Mouse (Mus musculus) left cerebral cortex, postnatal 14 days (tissue): Measurements from ENCODE around the gene Zfp592. TPM values are rescaled to one million over a fixed set of nuclear protein-coding genes. Genes with fewer than 3 reads are reported as not detected.
A peak's percentile ranks its signal among the peaks of the same experiment; 100 is the strongest.

Source experiments
- DNase-seq, 2 experiments: peaks; one replicate each; pipeline ENCODE4 v3.0.0; 2021 to 2022; ENCODE audit warnings: low spot score in 2 of 2, mixed read lengths in 1 of 2
- intact Hi-C: fragments of 180-260 bp; cut with DNase I; formaldehyde crosslinking; loops from one replicate; pipeline ENCODE4 v1.15.1; 2025
- total RNA-seq, 2 experiments: library from RNA; stranded (reverse); gene quantifications; 2 replicates each; pipeline ENCODE4 v1.2.3; 2021

The Zfp592 gene
- total RNA-seq, 2 experiments from 2014 or later = 20.7 to 24.0 TPM

DNA sequence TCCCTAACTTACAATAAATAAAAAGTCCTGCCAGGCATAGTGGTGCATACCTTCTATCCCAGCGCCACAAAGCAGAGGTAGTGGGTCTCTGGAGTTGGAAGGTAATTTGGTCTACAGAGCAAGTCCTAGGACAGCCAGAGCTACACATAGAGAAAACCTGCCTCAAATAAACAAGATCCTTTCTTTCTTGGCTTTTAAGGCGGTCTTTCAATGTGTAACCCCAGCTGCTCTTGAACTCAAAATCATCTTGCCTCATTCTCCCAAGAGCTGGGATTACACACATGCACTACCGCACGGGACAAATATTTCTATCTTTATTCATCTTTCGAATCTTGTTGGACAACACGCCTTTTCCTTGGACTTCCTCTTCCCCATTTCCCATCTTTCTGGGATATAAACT lies 1.4 kb upstream of the Zfp592 start:
- no peak for DNase-seq
- intact Hi-C loops = no loop called here

DNA sequence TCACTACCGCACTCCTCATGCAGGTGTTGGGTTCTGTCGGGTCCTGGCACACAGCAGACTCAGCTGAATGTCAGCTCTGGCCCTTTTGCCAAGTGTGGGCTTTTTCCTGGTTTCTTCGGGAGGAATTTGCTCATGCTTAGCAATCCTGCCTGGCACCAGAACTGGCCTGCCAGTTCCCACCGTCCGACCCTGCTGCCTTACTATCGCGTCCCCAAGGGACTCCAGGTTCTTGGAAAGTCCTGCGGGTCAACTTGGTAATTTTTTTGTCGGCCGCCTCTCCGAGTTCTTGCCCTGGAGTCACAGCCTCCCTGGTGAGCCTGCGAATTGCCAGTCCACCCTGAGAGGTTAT lies 876 bp upstream of the Zfp592 start:
- DNase-seq = peak; percentile 11 to 15
- intact Hi-C loops = no loop called here

DNA sequence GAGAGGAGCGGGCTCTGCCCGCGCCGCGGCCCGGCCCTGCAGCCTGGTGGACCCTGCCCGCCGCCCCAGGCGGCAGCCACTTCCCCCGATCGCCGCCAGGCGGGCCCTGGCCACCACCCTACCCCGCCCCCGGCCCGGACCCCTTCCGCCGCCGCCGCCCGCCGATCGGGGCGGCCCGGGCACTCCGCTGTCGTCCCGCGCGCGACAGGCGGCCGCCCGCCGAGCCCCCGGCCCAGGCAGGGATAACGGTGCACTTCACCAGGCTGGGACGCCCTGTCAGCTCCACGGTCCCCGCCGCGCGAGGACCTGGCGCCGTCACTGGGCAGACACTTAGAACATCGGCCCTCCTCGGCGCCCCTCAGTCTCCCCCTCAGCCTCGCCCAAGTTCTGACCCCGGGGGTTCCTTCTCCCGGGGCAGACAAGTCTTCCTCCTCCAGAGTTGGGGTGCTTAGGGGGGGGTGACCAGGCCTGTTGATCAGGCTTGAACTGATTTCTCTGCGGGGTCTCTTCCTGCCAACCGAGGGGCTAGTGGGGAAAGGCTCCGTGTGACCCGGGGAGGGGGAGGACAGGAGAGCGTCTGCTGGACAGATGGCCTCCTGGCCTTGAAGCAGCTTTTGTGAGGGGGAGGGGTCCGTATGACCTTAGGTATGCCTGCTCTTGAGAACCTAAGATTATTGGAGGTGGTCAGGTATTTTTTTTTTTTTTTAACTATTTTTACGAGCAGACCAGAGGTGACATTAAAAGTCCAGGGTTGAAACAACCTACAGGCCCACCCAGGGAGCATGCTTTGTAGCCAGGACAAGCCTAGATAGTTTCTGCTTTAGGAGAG lies 567 bp downstream of the Zfp592 start:
- intact Hi-C loops = no loop called here
- DNase-seq = peak; percentile 19 to 33

DNA sequence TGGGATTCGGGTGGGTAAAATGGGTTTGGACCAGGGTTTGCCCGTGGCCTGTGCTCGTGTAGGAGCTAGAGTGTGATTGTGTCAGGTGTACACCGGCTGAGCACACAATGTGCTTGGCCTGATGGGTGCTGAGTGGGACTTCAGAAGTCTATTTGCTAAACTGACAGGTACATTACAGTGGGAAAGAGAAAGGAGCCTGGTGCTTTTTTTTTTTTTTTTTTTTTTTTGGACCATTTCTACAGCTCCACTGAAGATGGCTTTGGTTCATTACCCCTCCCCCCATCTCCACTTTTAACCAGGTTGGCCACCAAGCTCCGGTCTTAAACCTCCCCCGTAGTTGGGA lies 1.2 kb downstream of the Zfp592 start:
- no peak for DNase-seq
- intact Hi-C loops = no loop called here

DNA sequence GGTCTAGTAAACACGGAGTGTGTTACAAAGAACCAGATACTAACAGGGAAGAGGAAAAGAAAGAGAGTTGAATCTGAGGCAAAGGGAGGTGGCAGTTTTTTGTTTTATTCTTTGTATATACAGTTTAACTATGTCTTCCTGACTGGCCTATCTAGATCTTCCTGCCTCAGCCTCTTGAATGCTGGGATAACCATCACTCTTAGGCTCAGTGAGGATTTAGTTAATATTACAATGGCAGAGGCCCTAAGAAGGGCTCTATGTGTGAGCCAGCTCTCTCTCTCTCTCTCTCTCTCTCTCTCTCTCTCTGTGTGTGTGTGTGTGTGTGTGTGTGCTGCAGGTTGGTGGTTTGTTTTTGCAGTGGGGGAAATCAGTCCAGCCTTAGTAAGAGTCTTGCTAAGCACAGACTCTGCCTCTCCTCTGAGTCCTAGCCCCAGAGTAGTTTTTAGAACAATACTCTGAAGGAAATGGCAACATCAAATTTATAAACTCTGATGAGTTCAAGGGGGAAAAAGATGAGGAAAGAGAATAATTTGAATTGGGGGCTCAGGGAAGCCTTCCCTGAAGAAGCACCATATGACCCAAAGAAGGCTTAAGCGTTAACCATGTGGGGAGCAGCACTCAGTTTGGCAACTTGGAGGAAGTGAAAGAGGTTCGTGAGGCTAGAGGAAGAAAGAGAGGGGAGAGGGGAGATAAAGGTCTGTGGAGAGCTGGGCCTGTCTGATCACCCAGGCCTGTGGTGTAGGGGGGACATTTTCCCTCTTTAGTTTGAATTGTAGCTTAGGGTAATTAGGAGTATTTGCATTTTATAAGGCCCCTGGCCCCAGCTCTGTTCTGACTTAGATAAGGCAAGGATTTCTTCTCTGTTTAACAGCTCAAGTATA lies 2.0 kb downstream of the Zfp592 start:
- intact Hi-C loops = no loop called here
- no peak for DNase-seq

DNA sequence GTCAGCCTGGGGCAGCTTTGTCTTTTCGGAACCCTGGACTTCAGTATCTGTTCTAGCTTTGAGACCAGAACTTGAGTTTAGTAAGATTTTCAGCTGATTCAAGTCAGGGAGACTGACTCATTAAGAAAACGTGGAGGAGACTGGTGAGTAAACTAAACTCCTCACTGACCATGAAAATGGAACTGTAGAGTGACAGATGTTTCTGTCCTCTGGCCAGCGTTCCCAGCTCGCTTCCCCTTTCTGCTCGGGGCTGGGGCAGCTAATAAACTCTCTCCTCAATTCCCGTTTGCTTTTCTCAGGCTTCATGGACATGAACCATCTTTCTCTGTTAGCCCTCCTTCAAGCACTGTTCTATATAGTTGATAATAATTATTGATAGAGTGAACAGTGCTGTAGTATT lies 4.3 kb downstream of the Zfp592 start:
- intact Hi-C loops = no loop called here
- no peak for DNase-seq

DNA sequence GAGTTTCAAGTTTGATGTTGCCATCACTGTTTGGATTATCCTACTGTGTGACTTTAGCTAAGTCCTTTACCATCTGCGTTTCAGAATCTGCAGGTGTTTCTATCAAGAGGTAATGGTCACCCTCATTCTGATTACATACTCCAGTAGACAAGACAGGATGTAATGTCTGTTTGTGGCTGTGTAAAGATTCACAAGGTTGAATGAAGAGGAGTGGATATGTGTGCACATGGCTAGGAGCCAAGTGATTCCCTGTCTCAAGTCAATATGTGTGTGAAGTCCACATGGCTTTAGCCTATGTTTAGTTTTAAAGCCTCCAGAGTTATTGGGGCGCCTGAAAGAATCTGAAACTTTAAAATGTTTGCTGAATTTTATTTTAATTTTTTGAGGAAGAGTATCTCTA lies 6.1 kb downstream of the Zfp592 start:
- DNase-seq = no peak
- intact Hi-C loops = no loop called here

DNA sequence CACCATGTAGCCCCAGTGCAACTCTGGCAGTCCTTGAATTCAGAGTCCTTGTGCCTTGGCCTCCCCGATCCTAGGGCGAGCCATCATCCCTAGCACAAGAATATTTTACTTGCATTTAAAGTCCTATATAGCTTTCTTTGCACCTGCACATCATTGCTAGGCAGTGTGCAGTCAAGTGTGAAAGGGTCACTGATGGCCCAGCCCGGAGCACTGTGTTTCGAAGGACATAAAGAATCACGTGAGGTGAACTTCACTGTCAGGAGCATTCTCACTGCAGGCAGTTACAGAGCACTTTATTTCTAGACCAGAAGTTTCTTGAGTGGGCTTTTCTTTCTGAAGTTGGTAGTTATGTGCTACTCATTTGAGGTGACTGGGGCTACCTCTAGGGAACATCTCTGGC lies 8.4 kb downstream of the Zfp592 start:
- DNase-seq = no peak
- intact Hi-C loops = no loop called here

DNA sequence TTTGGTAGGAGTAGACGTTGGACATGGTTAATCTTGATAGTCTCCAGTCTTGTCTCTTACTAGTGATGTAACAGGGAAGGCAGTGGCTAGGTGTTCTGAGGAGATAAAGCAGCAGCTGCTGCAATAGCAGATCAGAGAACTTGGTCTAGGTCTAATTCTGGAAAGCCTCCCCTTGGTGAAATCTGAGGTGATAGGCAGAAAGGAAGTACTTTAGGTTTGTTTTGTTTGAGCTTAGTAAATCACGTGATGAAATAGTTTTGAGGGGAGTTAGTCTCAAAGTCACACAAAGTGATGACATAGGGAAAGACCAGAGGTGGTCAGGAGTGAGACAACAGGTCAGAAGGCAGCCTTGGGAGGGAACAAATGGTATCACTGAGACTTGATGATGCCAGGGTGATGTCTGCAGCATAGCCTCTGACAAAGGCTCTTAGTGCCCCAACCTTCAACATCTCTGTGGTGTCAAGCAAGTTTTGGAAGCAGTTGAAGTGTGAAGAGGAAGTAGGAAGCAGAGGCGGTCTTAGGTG lies 11.1 kb downstream of the Zfp592 start:
- DNase-seq = no peak
- intact Hi-C loops = no loop called here

DNA sequence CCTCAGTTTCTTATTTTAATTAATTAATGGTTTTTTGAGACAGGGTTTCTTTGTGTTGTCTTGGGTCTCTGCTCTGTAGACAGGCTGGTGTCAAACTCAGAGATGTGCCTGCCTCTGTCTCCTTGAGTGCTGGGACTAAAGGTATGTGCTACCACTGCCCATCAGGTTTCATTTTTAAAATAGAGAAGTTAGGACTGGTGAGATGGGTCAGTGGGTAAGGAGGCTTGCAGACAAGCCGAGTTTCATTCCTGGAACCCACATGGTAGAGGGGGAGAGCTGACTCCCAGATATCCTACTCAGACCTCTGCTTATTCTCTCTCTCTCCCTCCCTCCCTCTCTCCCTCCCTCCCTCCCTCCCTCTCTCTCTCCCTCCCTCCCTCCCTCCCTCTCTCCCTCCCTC lies 12.5 kb downstream of the Zfp592 start:
- DNase-seq = no peak
- intact Hi-C loops = no loop called here

DNA sequence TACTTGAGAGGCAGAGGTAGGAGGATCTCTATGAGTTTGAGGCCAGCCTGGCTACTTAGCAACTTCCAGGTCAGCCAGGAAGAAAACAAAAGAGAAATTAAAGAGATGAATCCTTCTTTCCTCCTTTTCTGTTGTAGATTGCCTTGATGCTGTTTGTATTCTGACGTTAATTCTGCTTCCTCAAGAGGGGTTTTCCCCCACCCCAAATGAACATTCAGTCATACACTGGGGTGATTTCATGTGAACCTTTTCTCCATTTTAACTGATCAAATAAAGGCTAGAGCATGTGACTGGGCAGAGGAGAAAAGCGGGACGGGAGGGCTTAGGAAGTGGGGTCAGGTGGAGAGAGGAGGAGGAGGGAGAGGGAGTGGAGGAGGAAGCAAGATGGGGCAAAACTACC lies 14.8 kb downstream of the Zfp592 start:
- DNase-seq = no peak
- intact Hi-C loops = no loop called here

DNA sequence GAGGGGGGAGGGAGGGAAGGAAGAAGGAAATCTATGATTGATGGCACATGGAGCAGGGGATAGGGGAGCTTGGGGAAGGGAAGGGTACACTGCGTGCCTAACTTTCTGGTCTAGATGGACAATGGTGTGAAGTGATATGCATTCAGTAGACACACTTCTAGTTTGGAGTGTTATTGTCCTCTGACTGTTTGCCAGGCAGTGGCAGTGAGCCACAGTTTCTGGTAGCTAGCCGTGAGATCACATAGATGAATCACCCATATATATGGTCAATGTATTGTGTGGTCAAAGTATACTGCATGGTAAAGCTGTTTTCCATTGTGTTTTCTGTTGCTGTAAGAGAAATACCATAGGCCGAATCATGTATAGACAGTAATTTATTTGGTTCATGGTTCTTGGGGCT lies 18.1 kb downstream of the Zfp592 start:
- DNase-seq = no peak
- intact Hi-C loops = no loop called here

DNA sequence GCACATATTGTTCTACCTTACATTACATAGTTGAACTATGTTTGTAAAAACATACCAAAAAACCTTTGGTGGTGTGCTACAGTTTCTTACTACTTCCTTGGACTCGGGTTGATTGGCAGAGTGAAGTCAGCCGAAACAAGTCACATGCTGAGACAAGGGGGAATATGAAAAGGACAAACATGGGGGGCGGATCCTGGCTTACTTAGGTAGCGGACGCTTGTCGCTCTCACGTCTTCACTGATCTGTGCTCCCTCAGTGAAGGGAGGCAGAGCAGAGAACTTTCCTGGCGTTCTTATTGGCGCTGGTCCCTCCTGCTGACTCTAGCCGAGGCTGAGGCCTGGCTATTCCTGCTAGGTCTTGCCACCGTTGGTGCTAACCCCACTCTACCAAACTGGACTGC lies 26.8 kb downstream of the Zfp592 start:
- no peak for DNase-seq

DNA sequence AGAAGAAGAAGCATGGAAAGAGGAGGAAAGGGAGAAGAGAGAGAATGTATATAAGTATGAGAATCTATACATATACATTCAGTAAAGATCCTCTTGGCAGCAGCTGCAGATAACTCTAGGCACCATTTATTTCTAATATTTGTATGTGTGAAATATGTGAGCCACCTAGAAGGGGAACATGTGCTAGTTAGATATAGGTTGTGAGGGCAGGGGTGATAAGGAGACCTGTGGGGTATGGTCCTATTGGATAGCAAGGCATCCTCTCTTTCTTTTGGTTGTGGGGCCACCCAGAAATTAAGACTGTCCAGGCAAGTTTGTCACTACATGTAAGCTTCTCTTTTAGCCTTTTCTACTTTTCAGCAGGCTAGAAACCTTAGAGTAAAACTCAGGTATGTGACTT lies 29.2 kb downstream of the Zfp592 start:
- DNase-seq = no peak
- intact Hi-C loops = no loop called here

More for the DNA sequence above, 26.8 kb downstream of the Zfp592 start:
- intact Hi-C loops = no loop called here

DNA sequence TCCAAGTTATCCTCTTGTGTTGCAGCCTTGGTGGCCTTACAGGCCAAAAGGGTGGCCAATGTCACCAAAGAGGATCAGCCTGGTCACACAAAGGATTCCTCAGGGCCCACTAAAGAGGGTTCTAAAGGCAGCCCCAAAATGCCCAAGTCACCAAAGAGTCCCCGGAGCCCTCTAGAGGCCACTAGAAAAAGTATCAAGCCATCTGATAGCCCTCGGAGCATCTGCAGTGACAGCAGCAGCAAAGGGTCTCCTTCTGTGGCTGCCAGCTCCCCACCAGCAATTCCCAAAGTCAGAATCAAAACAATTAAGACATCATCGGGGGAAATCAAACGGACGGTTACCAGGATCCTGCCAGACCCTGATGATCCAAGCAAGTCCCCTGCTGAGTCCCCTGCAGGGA lies 30.6 kb downstream of the Zfp592 start:
- intact Hi-C loops = no loop called here

DNA sequence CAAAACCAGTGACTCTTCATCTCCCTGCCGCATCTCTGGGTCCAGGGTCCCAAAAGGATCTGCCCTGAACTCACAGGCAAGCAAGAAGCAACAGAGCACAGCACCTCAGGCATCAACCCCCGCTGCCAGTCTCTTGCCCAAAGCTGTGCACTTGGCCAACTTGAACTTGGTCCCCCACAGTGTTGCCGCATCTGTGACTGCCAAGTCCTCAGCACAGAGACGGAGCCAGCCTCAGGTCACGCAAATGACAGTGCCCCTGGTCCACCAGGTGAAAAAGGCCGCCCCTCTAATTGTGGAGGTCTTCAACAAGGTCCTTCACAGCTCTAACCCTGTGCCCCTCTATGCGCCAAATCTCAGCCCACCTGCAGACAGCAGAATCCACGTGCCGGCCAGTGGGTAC lies 31.2 kb downstream of the Zfp592 start:
- DNase-seq = no peak
- intact Hi-C loops = no loop called here

More for the DNA sequence above, 30.6 kb downstream of the Zfp592 start:
- DNase-seq = no peak

DNA sequence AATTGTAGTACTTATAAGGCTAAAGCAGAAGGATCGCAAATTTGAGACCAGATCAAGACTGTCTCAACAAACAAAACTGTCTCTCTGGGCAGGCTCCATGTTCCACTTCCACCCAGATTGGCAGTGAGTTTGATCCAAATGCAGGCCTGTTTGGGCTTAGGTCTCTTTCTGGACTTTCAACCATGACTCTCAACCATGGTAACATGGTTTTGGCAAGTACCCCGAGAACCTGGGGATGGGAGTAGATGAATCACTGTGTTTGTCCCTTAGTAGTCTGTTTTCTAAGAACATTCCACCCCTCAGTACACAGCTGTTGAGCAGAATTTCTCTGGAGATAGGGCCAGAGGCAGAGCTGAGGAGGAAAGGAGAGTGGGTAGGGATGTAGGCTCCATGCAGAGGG lies 32.3 kb downstream of the Zfp592 start:
- intact Hi-C loops = no loop called here
- no peak for DNase-seq

DNA sequence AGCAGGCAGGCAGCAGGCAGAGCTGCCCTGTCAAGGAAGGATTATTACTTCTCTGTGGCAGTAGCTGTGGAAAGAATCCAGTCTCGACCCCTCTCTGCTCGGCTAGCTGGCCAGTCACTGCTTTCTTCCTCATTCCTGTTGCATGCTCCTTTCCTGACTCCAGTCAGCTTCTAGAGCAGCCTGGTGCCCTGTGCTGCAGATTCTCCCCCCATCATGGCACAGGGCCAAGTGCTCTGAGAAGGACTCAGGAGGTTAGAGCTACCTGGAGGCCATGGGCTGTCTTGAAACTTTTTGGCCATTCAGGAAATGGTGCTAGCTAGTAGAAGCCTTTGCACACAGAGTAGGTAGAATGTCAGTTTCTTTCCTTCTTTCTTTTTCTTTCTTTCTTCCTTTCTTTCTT lies 46.2 kb downstream of the Zfp592 start:
- no peak for DNase-seq
- intact Hi-C loops = no loop called here

DNA sequence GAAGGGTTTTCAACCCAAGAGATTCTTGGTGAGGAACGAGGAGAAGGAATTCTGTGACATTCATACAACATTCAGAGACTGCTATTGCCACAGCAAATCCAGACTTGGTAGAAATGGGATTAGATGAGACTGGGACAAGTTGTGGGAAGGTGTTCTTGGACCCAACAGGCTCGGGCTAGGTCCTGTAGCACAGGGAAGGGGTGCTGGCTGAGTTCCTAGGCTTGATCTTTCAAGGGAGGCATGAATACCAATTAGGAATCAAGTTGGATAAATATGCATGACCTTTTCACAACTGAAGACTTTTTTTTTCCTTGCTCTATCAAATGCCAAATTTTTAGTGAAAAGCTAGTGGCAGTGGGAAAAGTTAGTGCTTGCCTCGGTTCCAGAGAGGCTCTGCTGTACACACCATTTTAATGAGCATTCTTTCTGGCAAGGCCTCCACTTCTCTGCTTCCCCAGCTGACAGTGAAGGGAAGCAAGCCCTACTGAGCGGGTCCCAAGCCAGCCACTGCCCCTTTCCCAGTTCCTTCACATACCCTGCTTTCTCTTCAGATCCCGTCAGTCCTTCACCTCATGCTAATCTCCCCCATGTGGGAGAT lies 49.6 kb downstream of the Zfp592 start:
- DNase-seq = peak in 1 of 2 experiments; percentile 13
- intact Hi-C loops = no loop called here

DNA sequence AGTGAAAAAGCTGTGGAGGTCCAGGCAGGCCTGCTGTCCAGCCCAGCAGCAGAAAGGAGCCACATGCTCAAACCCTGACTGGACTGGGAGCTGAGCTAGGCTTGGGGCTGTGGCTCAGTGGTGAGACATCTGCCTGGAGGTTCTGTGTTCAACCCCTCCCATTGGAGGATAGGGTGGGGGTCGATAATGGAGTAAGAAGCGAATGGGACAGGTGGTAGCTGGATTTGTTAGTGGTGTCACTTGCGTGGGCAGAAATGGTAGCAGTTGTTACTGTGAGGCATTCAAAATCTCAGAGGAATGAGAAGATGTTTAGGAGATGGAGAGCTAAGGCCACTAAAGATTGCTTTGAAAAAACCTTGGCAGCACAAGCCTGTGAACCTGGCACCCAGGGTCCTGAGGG lies 54.4 kb downstream of the Zfp592 start:
- intact Hi-C loops = no loop called here
- no peak for DNase-seq
